Mouse (Mus musculus) lung, adult 2 months (tissue): ENCODE measurements around the gene C8a.

Source experiments
- CTCF ChIP-seq: fragments of 200-500 bp; IDR thresholded peaks from 2 replicates; pipeline ENCODE4 v1.5.1; 2011; ENCODE audit warnings: mild to moderate bottlenecking, low read length, control low read depth; ENCODE audit not compliant: insufficient read depth
- POLR2A ChIP-seq: fragments of 200-500 bp; IDR thresholded peaks from 2 replicates; pipeline ENCODE4 v1.6.1; 2011; ENCODE audit warnings: low read depth, mild to moderate bottlenecking, control low read depth, low read length, borderline replicate concordance; ENCODE audit errors: extremely low read depth

DNA sequence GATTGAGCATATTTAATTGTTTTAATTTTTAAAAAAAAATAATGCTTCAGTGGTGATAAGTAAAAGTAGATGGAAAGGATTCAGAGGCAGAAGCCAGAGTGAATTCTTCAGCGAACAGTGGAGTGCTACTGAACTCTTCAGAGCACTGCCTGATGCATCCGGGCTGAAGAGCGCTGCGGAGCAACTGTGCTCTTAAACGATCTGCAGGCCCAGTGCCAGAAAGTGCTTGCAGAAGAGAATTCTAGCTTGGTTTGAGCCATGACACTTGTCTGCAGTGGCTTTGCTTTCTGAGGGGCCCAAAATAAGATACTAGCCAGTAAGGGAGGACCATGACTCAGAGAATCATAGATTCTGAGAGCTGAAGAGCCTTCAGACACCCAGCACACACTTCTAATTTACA, 47.3 kb downstream of the C8a start:
- TF ChIP-seq CTCF (no peak), POLR2A (no peak)
